Mouse (Mus musculus): ENCODE results near the gene Kcnn3. TPM values are rescaled to one million over a fixed set of nuclear protein-coding genes. Genes with fewer than 3 reads are reported as not detected.

The Kcnn3 gene
- total RNA-seq, 1 experiment from 2014 or later, result 5.3 TPM

DNA sequence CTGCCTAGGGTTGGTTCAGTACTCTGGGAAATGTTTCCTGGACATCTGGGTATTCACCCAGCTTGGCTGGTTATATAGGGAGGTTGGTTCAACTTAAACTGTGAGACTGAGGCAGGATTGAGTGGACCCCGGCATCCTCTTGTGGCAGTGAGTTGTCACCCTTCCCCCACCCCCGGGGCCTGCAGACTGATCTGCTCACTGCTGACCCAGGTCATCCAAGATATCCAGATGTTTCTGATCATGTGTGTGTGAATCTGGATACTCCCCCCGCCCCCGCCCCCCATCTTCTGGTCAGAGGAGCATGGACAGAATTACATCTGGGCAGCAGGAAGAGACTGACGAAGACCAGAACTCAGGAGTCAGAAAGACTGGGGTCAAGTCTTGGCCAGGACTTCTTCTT is 45.4 kb downstream of the Kcnn3 start:
- no peak for DNase-seq

GRCm38 (mm10) chr3:89569058-89569457 is 49.1 kb downstream of the Kcnn3 start:
- DNase-seq, result no peak

DNA sequence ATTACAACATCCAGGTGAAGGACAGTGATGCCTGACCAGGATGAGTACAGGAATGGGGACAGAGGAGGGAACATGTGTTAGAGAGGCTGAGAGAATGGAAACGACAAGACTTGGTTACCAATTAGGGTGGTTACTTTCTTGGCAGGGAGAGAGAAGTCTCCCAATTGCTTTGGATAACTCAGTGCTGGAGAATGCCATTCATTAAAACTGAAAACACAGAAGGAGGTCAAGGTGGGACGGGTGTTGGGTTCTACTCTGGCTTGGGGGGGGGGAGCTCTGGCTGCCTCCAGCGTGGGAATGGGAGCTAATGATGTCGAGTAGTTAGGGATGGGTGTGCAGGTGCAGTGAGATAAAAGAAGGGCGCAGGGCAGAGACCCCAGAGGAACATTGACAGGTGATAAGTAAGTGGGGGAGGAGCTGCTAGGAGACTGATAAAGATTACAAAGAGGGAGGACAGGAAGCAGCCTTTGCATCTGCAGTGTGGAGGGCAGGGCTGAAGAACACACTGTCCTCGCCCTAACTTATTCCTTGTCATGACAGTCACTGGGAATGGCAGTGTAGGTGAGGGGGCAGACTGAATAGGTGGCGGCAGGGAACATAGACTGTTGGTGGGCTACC is 49.9 kb downstream of the Kcnn3 start:
- no peak for DNase-seq

DNA sequence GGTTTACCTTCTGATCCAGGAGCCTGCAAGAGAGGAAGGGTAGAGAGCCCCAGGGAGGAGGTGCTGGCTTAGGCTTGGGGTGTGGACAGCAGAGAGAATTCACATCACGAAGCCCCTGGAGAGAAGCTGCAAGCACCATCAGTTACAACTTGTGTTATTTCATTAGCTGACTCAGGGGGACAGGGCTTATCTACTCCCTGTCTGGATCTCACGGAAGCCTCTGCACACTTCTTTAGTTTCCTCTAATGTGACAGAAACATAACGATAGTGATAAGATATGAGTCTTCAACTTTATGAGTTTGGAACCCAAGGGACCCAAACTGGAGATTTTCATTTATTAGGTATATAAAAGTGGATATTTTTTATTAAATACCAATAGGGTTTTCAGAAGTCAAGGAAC is 50.4 kb downstream of the Kcnn3 start:
- DNase-seq, result no peak

DNA sequence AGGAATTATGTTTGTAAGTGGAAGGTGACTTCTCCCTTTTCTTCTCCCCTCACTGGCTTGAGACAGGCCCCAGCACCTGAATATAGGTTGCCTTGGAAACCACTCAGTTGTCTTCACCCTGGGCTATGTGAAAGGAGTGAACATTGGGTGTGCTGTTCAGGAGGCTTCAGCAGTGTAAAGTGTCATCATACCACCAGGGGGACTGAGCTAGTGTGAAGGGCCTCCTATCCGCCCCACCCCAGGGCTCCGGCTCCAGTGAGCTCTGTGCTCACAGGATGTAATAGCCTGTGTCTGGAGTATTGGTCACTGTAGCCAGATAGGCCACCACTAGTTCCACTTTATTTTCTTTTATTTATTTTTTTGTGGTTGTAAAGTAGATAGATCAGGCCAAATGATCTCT is 54.3 kb downstream of the Kcnn3 start:
- DNase-seq, result peak; percentile 34

GRCm38 (mm10) chr3:89576381-89576780 is 56.4 kb downstream of the Kcnn3 start:
- DNase-seq, result no peak

GRCm38 (mm10) chr3:89577154-89577553 is 57.2 kb downstream of the Kcnn3 start:
- no peak for DNase-seq

DNA sequence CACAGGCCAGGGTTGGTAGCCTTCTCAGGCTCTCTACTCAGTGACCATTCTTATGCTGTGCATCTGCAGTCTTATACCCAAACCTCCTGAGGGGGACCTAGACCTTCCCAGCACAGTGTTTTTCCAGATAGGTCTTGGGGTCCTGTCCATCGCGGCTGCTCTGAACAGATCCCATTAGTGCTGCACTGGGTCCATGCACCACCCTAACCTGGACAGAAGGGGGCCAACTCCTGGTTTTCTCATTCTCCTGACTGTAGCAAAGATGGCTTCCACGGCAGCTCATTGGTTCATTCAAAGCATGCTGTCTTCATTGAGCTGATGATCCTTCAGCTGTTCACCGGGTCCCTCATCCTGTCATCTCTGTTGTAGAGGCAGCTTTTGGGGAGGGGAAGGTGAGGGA is 58.1 kb downstream of the Kcnn3 start:
- no peak for DNase-seq

- peak; percentile 68 for DNase-seq
Measured at GRCm38 (mm10) chr3:89578803-89579202, 58.8 kb downstream of the Kcnn3 start.

- DNase-seq, result no peak
Measured at GRCm38 (mm10) chr3:89584254-89584653, 64.3 kb downstream of the Kcnn3 start.

DNA sequence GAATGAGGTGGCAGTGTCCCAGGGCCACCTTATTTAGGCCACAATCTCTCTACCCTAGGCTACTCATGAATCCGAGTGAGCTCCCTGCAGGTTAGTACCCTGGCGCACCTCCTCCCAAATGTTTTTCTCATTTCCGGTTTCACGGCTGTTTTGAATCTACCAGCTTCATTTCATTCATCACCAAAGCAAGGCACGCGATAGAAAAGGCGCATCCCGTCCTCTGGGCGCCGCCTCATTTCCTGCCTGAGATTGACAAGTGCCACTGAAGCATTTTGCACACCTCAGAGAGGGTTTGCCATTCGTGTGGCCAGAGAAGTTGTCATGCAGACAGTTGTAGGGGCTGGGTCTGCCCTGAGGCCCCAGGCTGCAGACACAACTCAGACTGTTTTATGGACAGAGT is 68.5 kb downstream of the Kcnn3 start:
- DNase-seq, result no peak

DNA sequence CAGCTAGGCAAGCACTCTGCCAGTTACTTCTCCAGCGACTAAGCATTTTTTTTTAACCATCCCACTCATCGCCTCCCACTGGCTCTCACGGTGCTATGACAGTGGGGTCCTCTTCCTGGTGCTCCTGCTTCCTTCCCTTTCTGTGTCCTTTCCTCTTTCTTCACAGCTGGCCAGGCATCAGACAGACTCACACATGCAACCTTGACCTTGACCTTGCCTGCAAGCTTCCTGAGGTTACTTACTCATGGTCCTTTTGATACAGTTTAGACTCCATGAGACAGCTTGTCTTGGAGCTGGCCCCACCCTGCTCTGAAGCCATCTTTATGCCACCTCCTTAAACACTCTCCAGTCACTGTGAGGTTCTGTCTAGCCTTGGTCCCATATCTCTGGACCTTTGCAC is 69.4 kb downstream of the Kcnn3 start:
- peak; percentile 45 for DNase-seq

- no peak for DNase-seq
Measured at GRCm38 (mm10) chr3:89590386-89590785, 70.4 kb downstream of the Kcnn3 start.

GRCm38 (mm10) chr3:89591461-89591860 is 71.5 kb downstream of the Kcnn3 start:
- no peak for DNase-seq

DNA sequence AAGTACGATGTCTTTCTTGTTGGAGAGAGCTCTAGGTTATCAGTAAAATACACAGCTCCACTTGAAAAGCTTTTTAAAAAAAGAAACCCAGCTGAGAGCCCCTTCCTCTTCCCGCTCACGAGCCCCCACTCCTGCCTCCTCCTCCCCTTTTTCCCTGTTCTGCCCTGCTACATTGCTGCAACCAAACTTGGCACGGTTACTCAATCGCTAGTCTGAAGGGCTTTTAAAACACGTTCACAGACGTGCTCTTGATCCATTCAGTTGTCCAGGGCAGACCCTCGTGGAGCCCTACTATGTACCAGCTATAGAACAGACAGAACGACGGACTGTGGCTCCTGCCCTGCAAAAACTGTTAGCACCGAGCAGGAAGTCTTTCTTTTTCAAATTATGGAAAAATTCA is 72.8 kb downstream of the Kcnn3 start:
- no peak for DNase-seq

DNA sequence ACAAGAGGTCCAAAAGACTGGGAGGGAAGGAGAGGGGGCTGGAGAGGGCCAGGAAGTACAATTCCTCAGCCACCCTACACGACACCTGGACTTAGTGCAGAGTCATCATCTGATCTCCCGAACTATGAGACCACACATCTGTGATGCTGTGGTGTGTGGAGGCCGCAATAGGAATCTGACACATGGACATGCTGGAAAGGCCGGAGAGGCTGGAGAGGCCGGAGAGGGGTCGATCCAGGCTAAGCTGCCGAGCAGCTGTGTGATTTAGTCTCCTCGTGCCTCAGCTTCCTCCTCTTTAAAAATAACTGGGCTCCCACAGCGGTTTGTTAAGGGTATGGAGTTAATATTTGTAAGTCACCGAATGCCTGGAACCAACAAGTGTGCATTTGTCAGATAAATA is 73.6 kb downstream of the Kcnn3 start:
- no peak for DNase-seq

- no peak for DNase-seq
Measured at GRCm38 (mm10) chr3:89598361-89598760, 78.4 kb downstream of the Kcnn3 start.

GRCm38 (mm10) chr3:89598967-89599366 is 79.0 kb downstream of the Kcnn3 start:
- DNase-seq, result no peak

- DNase-seq, result no peak
Measured at GRCm38 (mm10) chr3:89601060-89601459, 81.1 kb downstream of the Kcnn3 start.

GRCm38 (mm10) chr3:89603300-89603699 is 83.3 kb downstream of the Kcnn3 start:
- no peak for DNase-seq

DNA sequence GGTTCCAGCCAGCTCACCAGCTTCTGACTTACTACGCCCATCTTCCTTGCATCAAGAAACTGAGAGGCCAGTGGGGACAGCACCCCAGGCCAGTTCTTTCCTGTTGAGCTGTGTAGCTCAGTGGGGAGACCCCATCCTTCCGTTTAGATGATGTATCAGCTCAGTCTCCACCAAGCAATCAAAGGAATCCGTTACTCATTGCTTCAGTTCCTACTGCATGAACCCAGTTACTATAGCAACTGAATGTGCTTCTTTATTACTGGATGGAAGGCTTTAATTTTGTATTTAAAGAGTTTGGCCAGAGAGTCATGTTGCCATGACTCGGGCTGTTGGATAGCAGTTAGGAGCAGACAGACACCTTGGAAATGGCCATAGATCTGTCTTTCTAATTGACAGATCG is 85.3 kb downstream of the Kcnn3 start:
- DNase-seq, result no peak

- no peak for DNase-seq
Measured at GRCm38 (mm10) chr3:89607327-89607726, 87.4 kb downstream of the Kcnn3 start.

DNA sequence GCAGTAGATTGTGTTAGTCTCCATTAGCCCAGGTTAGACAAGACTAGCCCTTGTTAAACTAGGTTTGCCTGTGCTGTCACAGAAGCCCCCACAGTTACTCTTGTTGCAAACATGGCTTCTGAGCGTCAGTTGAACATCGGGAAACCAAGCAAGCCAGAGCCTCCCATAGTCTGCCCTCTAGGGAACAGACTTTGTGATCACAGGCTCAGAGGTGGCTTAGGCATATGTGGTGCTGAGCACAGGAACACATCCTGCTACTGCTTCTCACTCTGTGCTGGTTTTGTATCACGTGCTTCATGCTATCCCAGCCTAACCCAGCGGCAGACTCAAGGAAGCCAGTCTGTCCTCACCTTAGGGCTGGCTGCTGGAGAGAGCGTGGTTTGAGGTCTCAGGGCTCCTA is 92.1 kb downstream of the Kcnn3 start:
- no peak for DNase-seq

- peak; percentile 91 for DNase-seq
Measured at GRCm38 (mm10) chr3:89613526-89614523, 93.9 kb downstream of the Kcnn3 start.
